Mouse (Mus musculus) limb, embryonic 15.5 days (tissue): ENCODE measurements around the gene Rnf126. TPM values are rescaled to one million over a fixed set of nuclear protein-coding genes. Genes with fewer than 3 reads are reported as not detected.
"Not testable (repeated sequence)": the region's sequence is repeated elsewhere in the genome, so short reads cannot be mapped to it uniquely, and the experiment has no call there.

Source experiments
- ATAC-seq: fragments of 200-750 bp; cut with Nextera tagmentation; 2 replicates; pipeline ENCODE4 v1.8.0; 2017; ENCODE audit warnings: low read depth, moderate TSS enrichment; ENCODE audit not compliant: insufficient number of reproducible peaks, low FRiP score, low TSS enrichment
- H3K27ac ChIP-seq: fragments of 300-500 bp; sonication (generic); 2 replicates; pipeline ENCODE4 v1.5.1; 2015; ENCODE audit warnings: moderate library complexity, mild to moderate bottlenecking, inconsistent platforms
- H3K27me3 ChIP-seq: fragments of 300-500 bp; sonication (generic); 2 replicates; pipeline ENCODE4 v1.6.1; 2015; ENCODE audit warnings: inconsistent platforms
- H3K36me3 ChIP-seq: fragments of 300-500 bp; sonication (generic); 2 replicates; pipeline ENCODE4 v1.6.1; 2015; ENCODE audit warnings: inconsistent platforms
- H3K4me1 ChIP-seq: fragments of 300-500 bp; sonication (generic); 2 replicates; pipeline ENCODE4 v1.6.1; 2015; ENCODE audit warnings: inconsistent platforms
- H3K4me2 ChIP-seq: fragments of 300-500 bp; sonication (generic); 2 replicates; pipeline ENCODE4 v1.6.1; 2015; ENCODE audit warnings: mild to moderate bottlenecking, inconsistent platforms
- H3K4me3 ChIP-seq: fragments of 300-500 bp; sonication (generic); 2 replicates; pipeline ENCODE4 v1.5.1; 2015; ENCODE audit warnings: mild to moderate bottlenecking, inconsistent platforms
- H3K9ac ChIP-seq: fragments of 300-500 bp; sonication (generic); 2 replicates; pipeline ENCODE4 v1.6.1; 2015; ENCODE audit warnings: inconsistent platforms
- H3K9me3 ChIP-seq: fragments of 300-500 bp; sonication (generic); 2 replicates; pipeline ENCODE4 v1.6.1; 2016; ENCODE audit warnings: inconsistent platforms
- WGBS: fragments of 180-500 bp; shearing (Covaris S2); methylation state at CpG from one replicate; pipeline ENCODE4 v1.1.7; 2015; 5-methylcytosine and 5-hydroxymethylcytosine counted together
- polyA plus RNA-seq: library from polyadenylated mRNA; unstranded; fragments of >200 nt; fragmentation: Nextera tagmentation; extraction: Ambion mirVana; gene quantifications from 2 replicates; pipeline ENCODE4 v1.2.1, GENCODE M21; 2015

The Rnf126 gene
- polyA plus RNA-seq, 1 experiment from 2014 or later, result 93.2 TPM

DNA sequence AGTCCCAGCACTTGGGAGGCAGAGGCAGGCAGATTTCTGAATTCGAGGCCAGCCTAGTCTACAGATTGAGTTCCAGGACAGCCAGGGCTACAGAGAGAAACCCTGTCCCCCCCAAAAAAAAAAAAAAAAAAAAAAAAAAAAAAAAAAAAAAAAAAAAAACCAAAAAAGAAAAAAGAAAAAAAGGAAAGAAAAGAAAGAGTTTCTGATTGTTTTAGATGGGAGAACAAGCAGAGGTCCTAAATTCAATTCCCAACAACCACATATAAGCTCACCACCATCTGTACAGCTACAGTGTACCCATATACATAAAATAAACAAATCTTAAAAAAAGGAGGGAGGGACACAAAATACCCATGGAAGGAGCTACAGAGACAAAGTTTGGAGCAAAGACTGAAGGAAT lies 7.1 kb downstream of the Rnf126 start:
- not testable (repeated sequence) for H3K27me3 ChIP-seq, H3K4me3 ChIP-seq, H3K9me3 ChIP-seq, ATAC-seq, H3K27ac ChIP-seq, H3K4me2 ChIP-seq, H3K9ac ChIP-seq
- Histone ChIP-seq H3K4me1 (peaks cover 24% of the 10 kb centered on the region), H3K36me3 (peaks cover 66% of the 10 kb centered on the region)
- WGBS, result 96% methylated on average over 1 of the region's 1 CpGs

- WGBS, result 90% methylated on average over 24 of the region's 24 CpGs
- peaks cover 11% of the 10 kb centered on the region for H3K4me1 ChIP-seq
- H3K27ac ChIP-seq, result no peak overlapping the region
- H3K9me3 ChIP-seq, result no peaks in the 10 kb centered on the region
- no peak overlapping the region for H3K9ac ChIP-seq
- H3K4me2 ChIP-seq, result no peak overlapping the region
- H3K4me3 ChIP-seq, result no peak overlapping the region
- H3K27me3 ChIP-seq, result no peaks in the 10 kb centered on the region
- ATAC-seq, result no peak
- peaks cover 56% of the 10 kb centered on the region for H3K36me3 ChIP-seq
These were observed 10.1 kb downstream of the Rnf126 start for GRCm38 (mm10) chr10:79756660-79757059.

- H3K27ac ChIP-seq, result no peak overlapping the region
- H3K36me3 ChIP-seq, result peaks cover 48% of the 10 kb centered on the region
- H3K4me1 ChIP-seq, result peaks cover 11% of the 10 kb centered on the region
- H3K4me2 ChIP-seq, result no peak overlapping the region
- WGBS, result 77% methylated on average over 3 of the region's 3 CpGs
- no peak; the same call in 1 of the 2 replicates for ATAC-seq
- H3K4me3 ChIP-seq, result no peak overlapping the region
- no peaks in the 10 kb centered on the region for H3K27me3 ChIP-seq
- H3K9ac ChIP-seq, result no peak overlapping the region
- no peaks in the 10 kb centered on the region for H3K9me3 ChIP-seq
These were observed 10.9 kb downstream of the Rnf126 start for GRCm38 (mm10) chr10:79755854-79756253.

GRCm38 (mm10) chr10:79754856-79755516 lies 11.8 kb downstream of the Rnf126 start, which contains the start of gene Fgf22:
Gene Fgf22, plus strand, starts transcription at chr10:79755076.
- H3K36me3 ChIP-seq, result peaks cover 40% of the 10 kb centered on the region
- 3% methylated on average over 36 of the region's 36 CpGs for WGBS
- ATAC-seq, result no peak
- peaks cover 11% of the 10 kb centered on the region for H3K4me1 ChIP-seq
- peak within 1 kb of the TSS; percentile 34; the same call in 1 of the 2 replicates for H3K9ac ChIP-seq
- peak within 1 kb of the TSS; percentile 63 for H3K4me2 ChIP-seq
- peak within 1 kb of the TSS; percentile 35 for H3K4me3 ChIP-seq
- no peaks in the 10 kb centered on the region for H3K9me3 ChIP-seq
- no peaks in the 10 kb centered on the region for H3K27me3 ChIP-seq
- H3K27ac ChIP-seq, result no peak within 1 kb of the TSS

- Histone ChIP-seq H3K36me3 (peaks cover 12% of the 10 kb centered on the region), H3K4me1 (peaks cover 10% of the 10 kb centered on the region), H3K4me2 (no peak overlapping the region), H3K9ac (no peak overlapping the region), H3K27ac (no peak overlapping the region), H3K4me3 (no peak overlapping the region), H3K9me3 (no peaks in the 10 kb centered on the region), H3K27me3 (no peaks in the 10 kb centered on the region)
- no peak for ATAC-seq
- WGBS, result 66% methylated on average over 6 of the region's 6 CpGs
These were observed 18.3 kb downstream of the Rnf126 start for GRCm38 (mm10) chr10:79748496-79748895.

- no peak overlapping the region for H3K9ac ChIP-seq
- peaks cover 10% of the 10 kb centered on the region for H3K4me1 ChIP-seq
- no peak for ATAC-seq
- WGBS, result 24% methylated on average over 6 of the region's 6 CpGs
- H3K4me2 ChIP-seq, result peak overlapping the region; percentile 41
- H3K27me3 ChIP-seq, result no peaks in the 10 kb centered on the region
- no peaks in the 10 kb centered on the region for H3K9me3 ChIP-seq
- H3K4me3 ChIP-seq, result peak overlapping the region; percentile 68
- H3K36me3 ChIP-seq, result peaks cover 28% of the 10 kb centered on the region
- H3K27ac ChIP-seq, result no peak overlapping the region
These were observed 20.0 kb downstream of the Rnf126 start for GRCm38 (mm10) chr10:79746774-79747151.

DNA sequence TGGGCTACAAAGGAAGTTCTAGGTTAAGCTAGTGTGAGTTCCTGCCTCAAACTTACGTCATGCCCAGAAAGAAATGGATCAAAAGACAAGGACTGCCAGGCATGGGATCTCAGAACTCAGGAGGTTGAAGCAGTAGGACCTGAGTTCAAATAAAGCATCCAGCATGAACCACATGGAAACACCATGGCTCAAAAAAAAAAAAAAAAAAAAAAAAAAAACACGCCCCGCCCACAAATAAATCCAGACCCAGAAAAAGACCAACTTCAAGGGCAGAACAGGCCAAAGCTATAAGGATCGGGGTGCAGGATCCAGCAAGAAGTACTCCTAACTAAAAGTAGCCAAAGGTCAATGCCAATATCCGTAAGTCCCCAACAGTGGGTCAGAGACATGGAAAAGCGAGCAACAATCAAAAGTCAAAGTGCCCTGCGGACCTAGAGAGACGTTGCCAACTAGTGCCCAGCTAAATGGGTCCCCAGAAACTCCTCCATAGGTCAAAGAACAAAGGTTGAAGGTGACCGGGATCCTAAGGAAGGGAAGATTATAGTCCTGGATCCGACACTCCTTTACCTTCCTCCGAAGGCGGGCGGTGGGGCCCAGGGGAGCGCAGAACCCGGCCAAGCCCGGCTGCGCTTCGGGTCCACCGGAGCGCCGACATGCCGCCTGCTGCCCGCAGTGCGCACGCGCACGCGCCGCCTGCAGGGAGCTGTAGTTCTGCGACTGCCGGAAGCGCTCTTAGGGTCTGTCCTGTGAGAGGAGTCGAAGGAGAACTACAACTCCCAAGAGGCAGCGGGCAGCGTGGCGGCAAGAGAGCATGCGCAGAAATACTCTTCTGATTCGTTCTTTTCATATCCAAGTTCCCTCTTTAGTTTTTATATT lies 20.6 kb downstream of the Rnf126 start, which contains the start of gene Polrmt:
Polrmt (minus strand) TSS at position 684 of the 876 bp plus-strand sequence.
- Histone ChIP-seq H3K4me2 (peak within 1 kb of the TSS; percentile 60), H3K4me3 (peak within 1 kb of the TSS; percentile 68), H3K9me3 (no peaks in the 10 kb centered on the region), H3K4me1 (peaks cover 10% of the 10 kb centered on the region), H3K9ac (peak within 1 kb of the TSS; percentile 59), H3K27me3 (no peaks in the 10 kb centered on the region), H3K36me3 (peaks cover 34% of the 10 kb centered on the region), H3K27ac (no peak within 1 kb of the TSS; the same call in 1 of the 2 replicates)
- ATAC-seq, result peak; percentile 92
- WGBS, result 1% methylated on average over 37 of the region's 38 CpGs

DNA sequence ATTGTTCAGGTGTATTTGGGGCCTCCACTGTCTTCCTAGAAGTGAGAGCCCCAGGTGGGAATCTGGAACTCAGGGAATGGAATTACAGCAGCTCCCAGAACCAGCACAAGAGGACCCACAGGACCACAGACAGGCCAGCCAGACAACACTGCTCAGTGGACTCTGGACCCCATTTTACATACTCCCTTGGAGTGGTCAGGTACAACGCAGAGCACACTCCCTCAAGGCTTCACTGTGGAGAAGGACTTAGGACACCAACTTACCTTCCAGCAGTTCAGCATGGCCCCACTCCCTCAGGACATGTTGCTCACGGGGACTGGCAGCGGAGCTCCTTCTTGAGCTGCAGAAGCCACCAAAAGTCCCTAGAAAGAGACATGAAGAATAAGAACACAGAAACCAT lies 21.3 kb downstream of the Rnf126 start:
- no peak overlapping the region for H3K27ac ChIP-seq
- no peaks in the 10 kb centered on the region; the same call in 1 of the 2 replicates for H3K9me3 ChIP-seq
- 91% methylated on average over 3 of the region's 3 CpGs for WGBS
- H3K9ac ChIP-seq, result no peak overlapping the region
- ATAC-seq, result no peak
- H3K4me2 ChIP-seq, result peak overlapping the region; percentile 60
- H3K4me3 ChIP-seq, result peak overlapping the region; percentile 68
- peaks cover 42% of the 10 kb centered on the region for H3K36me3 ChIP-seq
- H3K27me3 ChIP-seq, result no peaks in the 10 kb centered on the region
- peaks cover 10% of the 10 kb centered on the region for H3K4me1 ChIP-seq

DNA sequence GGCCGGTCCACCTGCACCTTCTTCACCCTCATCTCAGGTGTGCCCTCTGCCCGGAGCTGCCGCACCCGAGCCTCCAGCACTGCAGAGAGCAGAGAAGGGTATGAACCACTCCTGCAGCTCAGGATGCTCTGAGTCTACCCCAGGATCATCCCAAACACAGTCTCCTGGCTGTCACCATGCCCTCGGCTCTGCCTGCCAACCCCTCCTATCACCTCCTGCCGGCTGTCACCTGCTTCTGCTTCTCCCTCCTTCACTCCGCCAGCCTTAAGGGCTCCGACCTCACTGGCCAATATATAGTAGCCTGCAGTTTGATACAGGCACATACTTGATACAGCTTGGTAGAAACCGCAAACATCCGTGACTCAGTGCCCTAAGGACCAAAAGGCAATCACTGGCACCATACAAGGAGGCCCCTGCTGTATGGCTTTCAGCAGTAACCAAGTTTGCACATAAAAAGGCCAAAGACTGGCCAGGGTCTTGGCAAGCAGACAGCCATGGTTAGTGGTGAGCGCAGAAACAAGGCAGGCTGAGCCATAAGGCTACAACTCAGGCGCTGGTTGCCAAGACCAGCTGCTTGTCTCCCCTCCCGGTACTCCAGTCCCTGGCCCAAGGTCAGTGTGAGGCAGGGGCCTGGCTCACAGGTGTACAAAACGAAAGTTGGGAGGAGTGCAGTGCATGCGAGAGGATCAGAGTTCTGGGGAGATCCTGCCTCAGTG lies 22.9 kb downstream of the Rnf126 start:
- 91% methylated on average over 15 of the region's 15 CpGs for WGBS
- no peak for ATAC-seq
- peaks cover 10% of the 10 kb centered on the region for H3K4me1 ChIP-seq
- H3K27ac ChIP-seq, result no peak overlapping the region
- no peak overlapping the region for H3K4me2 ChIP-seq
- no peaks in the 10 kb centered on the region for H3K27me3 ChIP-seq
- no peak overlapping the region for H3K9ac ChIP-seq
- H3K4me3 ChIP-seq, result no peak overlapping the region
- H3K36me3 ChIP-seq, result peaks cover 58% of the 10 kb centered on the region
- H3K9me3 ChIP-seq, result peaks cover 15% of the 10 kb centered on the region

DNA sequence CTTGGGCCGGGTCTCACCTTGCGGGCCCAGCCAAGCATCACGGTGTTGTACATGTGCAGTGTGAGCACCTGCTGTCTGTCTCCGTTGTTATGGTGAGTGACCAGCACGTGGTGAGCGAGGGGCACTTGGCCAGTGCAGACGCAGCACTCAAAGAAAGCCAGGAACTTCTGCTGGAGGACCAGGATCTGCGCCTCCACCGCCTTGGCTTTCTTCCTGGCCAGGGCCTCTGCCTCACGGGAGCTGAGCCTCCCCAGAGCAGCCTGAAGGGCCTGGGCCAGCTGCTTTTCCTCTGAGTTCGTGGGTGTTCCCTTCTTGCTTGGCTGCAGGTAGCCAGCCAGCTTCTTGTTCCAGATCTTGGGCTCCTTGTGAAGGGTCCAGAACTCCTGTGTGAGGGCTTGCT lies 23.6 kb downstream of the Rnf126 start:
- 91% methylated on average over 11 of the region's 11 CpGs for WGBS
- no peak for ATAC-seq
- H3K36me3 ChIP-seq, result peaks cover 64% of the 10 kb centered on the region

DNA sequence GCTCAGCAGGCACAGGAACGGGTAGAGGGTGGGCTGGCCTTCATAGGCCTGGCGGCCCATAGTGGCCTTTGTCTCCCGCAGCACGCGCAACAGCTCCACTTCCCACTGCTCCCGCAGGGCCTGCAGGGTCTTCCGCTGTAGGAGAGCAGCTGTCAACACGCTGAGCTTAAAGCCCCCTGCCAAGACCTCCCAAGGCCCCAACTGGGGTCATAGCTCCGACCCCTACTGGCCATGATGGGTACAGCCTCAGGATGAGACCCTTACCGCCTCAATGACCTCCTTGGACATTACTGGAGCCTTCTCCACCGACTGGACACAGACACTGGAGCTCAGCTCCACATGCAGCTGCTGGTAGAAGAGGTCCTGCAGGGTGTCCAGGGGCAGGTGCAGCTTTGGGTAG lies 25.9 kb downstream of the Rnf126 start:
- whole genome bisulfite sequencing, result 82% methylated on average over 11 of the region's 11 CpGs
- peaks cover 30% of the 10 kb centered on the region for H3K9me3 ChIP-seq
- peaks cover 6% of the 10 kb centered on the region for H3K4me1 ChIP-seq
- H3K9ac ChIP-seq, result no peak overlapping the region
- ATAC-seq, result no peak
- peaks cover 87% of the 10 kb centered on the region for H3K36me3 ChIP-seq
- no peak overlapping the region for H3K4me3 ChIP-seq
- no peak overlapping the region for H3K27ac ChIP-seq
- H3K4me2 ChIP-seq, result no peak overlapping the region
- H3K27me3 ChIP-seq, result peaks cover 9% of the 10 kb centered on the region; the same call in 1 of the 2 replicates

More for the DNA sequence above, 23.6 kb downstream of the Rnf126 start:
- Histone ChIP-seq H3K4me3 (no peak overlapping the region), H3K27me3 (no peaks in the 10 kb centered on the region), H3K9ac (no peak overlapping the region), H3K9me3 (peaks cover 22% of the 10 kb centered on the region), H3K4me1 (peaks cover 10% of the 10 kb centered on the region), H3K27ac (no peak overlapping the region), H3K4me2 (no peak overlapping the region)
